12 mouse cellular contexts compared by ENCODE assay signal in genomic region chr19:31383881-31384280, GRCm38 (mm10).
DNase-seq lines count a peak whose midpoint lies in the region; ATAC-seq and TF ChIP-seq lines count a peak whose summit lies in the region.
"Had no signal": no experiment of that assay in that cellular context is flagged by ENCODE, and none has a peak within 500 bp of the region (broad histone marks: within the 10 kb centered on the region; RNA-seq: fewer than 3 reads in every experiment).

No protein-coding gene starts in this region.

- H3K9me3 ChIP-seq in midbrain, embryonic 14.5 days (ENCODE audit: control insufficient read depth, low read length): no peaks in the 10 kb centered on the region
- no peaks in the 10 kb centered on the region for H3K9me3 ChIP-seq in embryonic facial prominence, embryonic 10.5 days
- H3K9me3 ChIP-seq: liver, embryonic 13.5 days had no signal

- H3K27ac ChIP-seq in midbrain, embryonic 14.5 days (replicated peaks; ENCODE audit: low read depth, low read length): no peak overlapping the region
- no peak overlapping the region for H3K27ac ChIP-seq in gastrocnemius, adult 2 months
- no peak overlapping the region for H3K27ac ChIP-seq in embryonic facial prominence, embryonic 10.5 days (replicated peaks)
- H3K27ac ChIP-seq: liver, embryonic 13.5 days had no signal

- no peaks in the 10 kb centered on the region for H3K36me3 ChIP-seq in midbrain, embryonic 14.5 days (ENCODE audit: control insufficient read depth, insufficient read depth, low read length)
- no peaks in the 10 kb centered on the region for H3K36me3 ChIP-seq in embryonic facial prominence, embryonic 10.5 days (replicated peaks)
- H3K36me3 ChIP-seq: liver, embryonic 13.5 days had no signal

- no peak overlapping the region for H3K4me3 ChIP-seq in midbrain, embryonic 14.5 days (replicated peaks; ENCODE audit: low read depth, low read length)
- no peak overlapping the region for H3K4me3 ChIP-seq in gastrocnemius, adult 2 months
- no peak overlapping the region for H3K4me3 ChIP-seq in embryonic facial prominence, embryonic 10.5 days
- H3K4me3 ChIP-seq: liver, embryonic 13.5 days had no signal

- 0 out of 2 replicates have a peak, but pooled peaks cover 2% of the 10 kb centered on the region for H3K4me1 ChIP-seq in midbrain, embryonic 14.5 days (ENCODE audit: control insufficient read depth, insufficient read depth, low read length)
- peaks cover 6% of the 10 kb centered on the region for H3K4me1 ChIP-seq in embryonic facial prominence, embryonic 10.5 days
- H3K4me1 ChIP-seq: liver, embryonic 13.5 days had no signal

- no peaks in the 10 kb centered on the region for H3K27me3 ChIP-seq in midbrain, embryonic 14.5 days (ENCODE audit: control insufficient read depth, insufficient read depth, low read length)
- H3K27me3 ChIP-seq in embryonic facial prominence, embryonic 10.5 days (replicated peaks; ENCODE audit: low read depth, poor library complexity, severe bottlenecking): no peaks in the 10 kb centered on the region
- H3K27me3 ChIP-seq: liver, embryonic 13.5 days had no signal

- DNase-seq in heart, postnatal 10 days: peak; percentile 10 to 15
- no peak for DNase-seq in heart, postnatal 25 days (ENCODE audit: low spot score)
- peak; percentile 36 for DNase-seq in brain, embryonic 18.5 days (ENCODE audit: low read depth, low spot score)
- peak; percentile 30 for DNase-seq in layer of hippocampus, adult 11-12 months (ENCODE audit: low spot score)
- peak; percentile 67 for DNase-seq in midbrain, embryonic 14.5 days
- no peak for DNase-seq in gastrocnemius, adult 2 months
- no peak for DNase-seq in spleen, adult 18-20 months
- DNase-seq in embryonic facial prominence, embryonic 10.5 days (ENCODE audit: low spot score): no peak
- DNase-seq: cerebellum, adult 2 months; heart, postnatal 4 days; liver, embryonic 13.5 days had no signal

- intact Hi-C loops in heart, postnatal 10 days (cut with DNase I): no loop called here
- intact Hi-C loops in heart, postnatal 25 days (cut with DNase I): no loop called here
- intact Hi-C loops in gastrocnemius, adult 2 months (cut with DNase I): no loop called here

- no peak for TF ChIP-seq CTCF in gastrocnemius, adult 2 months (IDR thresholded peaks at IDR 0.05)

- H3K9ac ChIP-seq in midbrain, embryonic 14.5 days (replicated peaks; ENCODE audit: low read length): no peak overlapping the region
- H3K9ac ChIP-seq: liver, embryonic 13.5 days had no signal

- 51% methylated on average over 5 of the region's 5 CpGs for WGBS in midbrain, embryonic 14.5 days
- 78% methylated on average over 5 of the region's 5 CpGs for WGBS in embryonic facial prominence, embryonic 10.5 days

- peak; percentile 64; the same call in 1 of the 2 replicates for ATAC-seq in midbrain, embryonic 14.5 days (ENCODE audit: low FRiP score, low TSS enrichment)
- ATAC-seq: activated CD4-positive, CD25-positive, alpha-beta regulatory T cell, adult 4 months had no signal

- no peak overlapping the region for H3K4me2 ChIP-seq in midbrain, embryonic 14.5 days (ENCODE audit: low read length)
- H3K4me2 ChIP-seq: liver, embryonic 13.5 days had no signal

Comparison
In these comparisons a context has a peak if more than half of its experiments do, and no peak if none do; other contexts are left out.
1. DNase-seq: peak in heart, postnatal 10 days (2 of 2), brain, embryonic 18.5 days (single experiment), layer of hippocampus, adult 11-12 months (single experiment) and midbrain, embryonic 14.5 days (single experiment); none in heart, postnatal 25 days (single experiment), gastrocnemius, adult 2 months (single experiment), spleen, adult 18-20 months (0 of 2) and embryonic facial prominence, embryonic 10.5 days (single experiment).